Mouse (Mus musculus): ENCODE data around the gene Dhx30. TPM values are rescaled to one million over a fixed set of nuclear protein-coding genes. Genes with fewer than 3 reads are reported as not detected.
"Not testable (repeated sequence)": the region's sequence is repeated elsewhere in the genome, so short reads cannot be mapped to it uniquely, and the experiment has no call there.

The Dhx30 gene
- polyA plus RNA-seq, 1 experiment from 2014 or later, result 40.3 TPM

GRCm38 (mm10) chr9:110093303-110093702, 24.3 kb downstream of the Dhx30 start:
- 75% methylated on average over 4 of the region's 4 CpGs for WGBS (ENCODE audit: insufficient replicate concordance)
- Histone ChIP-seq H3K9me3 (replicated peaks) (no peaks in the 10 kb centered on the region), H3K27ac (no peak overlapping the region), H3K4me1 (replicated peaks) (no peaks in the 10 kb centered on the region), H3K36me3 (peaks cover 93% of the 10 kb centered on the region), H3K27me3 (no peaks in the 10 kb centered on the region), H3K9ac (no peak overlapping the region), H3K4me3 (replicated peaks) (no peak overlapping the region), H3K4me2 (no peak overlapping the region)
- no peak for ATAC-seq (ENCODE audit: low read depth)
- no peak for DNase-seq

- Histone ChIP-seq H3K27ac (no peak overlapping the region), H3K27me3 (no peaks in the 10 kb centered on the region), H3K9ac (no peak overlapping the region), H3K4me2 (no peak overlapping the region), H3K36me3 (peaks cover 87% of the 10 kb centered on the region), H3K4me3 (replicated peaks) (no peak overlapping the region), H3K9me3 (replicated peaks) (no peaks in the 10 kb centered on the region), H3K4me1 (replicated peaks) (no peaks in the 10 kb centered on the region)
- no peak for DNase-seq
- WGBS (ENCODE audit: insufficient replicate concordance), result 87% methylated on average over 8 of the region's 8 CpGs
- ATAC-seq (ENCODE audit: low read depth), result no peak
Observed at GRCm38 (mm10) chr9:110085693-110086092, 31.9 kb downstream of the Dhx30 start.

- H3K9ac ChIP-seq, result no peak overlapping the region
- H3K4me1 ChIP-seq (replicated peaks), result no peaks in the 10 kb centered on the region
- H3K27ac ChIP-seq, result no peak overlapping the region
- 86% methylated on average over 25 of the region's 25 CpGs for WGBS (ENCODE audit: insufficient replicate concordance)
- no peaks in the 10 kb centered on the region for H3K9me3 ChIP-seq (replicated peaks)
- H3K4me2 ChIP-seq, result no peak overlapping the region
- peak; percentile 22; the same call in 1 of the 2 replicates for ATAC-seq (ENCODE audit: low read depth)
- H3K36me3 ChIP-seq, result peaks cover 74% of the 10 kb centered on the region
- no peak for DNase-seq
- H3K4me3 ChIP-seq (replicated peaks), result no peak overlapping the region
- no peaks in the 10 kb centered on the region for H3K27me3 ChIP-seq
Observed at GRCm38 (mm10) chr9:110084201-110084964, 33.2 kb downstream of the Dhx30 start.

GRCm38 (mm10) chr9:110081066-110081465, 36.6 kb downstream of the Dhx30 start:
- 71% methylated on average over 3 of the region's 3 CpGs for WGBS (ENCODE audit: insufficient replicate concordance)
- ATAC-seq (ENCODE audit: low read depth), result no peak
- H3K36me3 ChIP-seq, result peaks cover 45% of the 10 kb centered on the region

GRCm38 (mm10) chr9:110076468-110076867, 41.2 kb downstream of the Dhx30 start:
- H3K4me2 ChIP-seq; DNase-seq; H3K4me3 ChIP-seq (replicated peaks); H3K27me3 ChIP-seq; H3K9me3 ChIP-seq (replicated peaks); H3K4me1 ChIP-seq (replicated peaks); ATAC-seq (ENCODE audit: low read depth); H3K27ac ChIP-seq; H3K9ac ChIP-seq: not testable (repeated sequence)
- WGBS (ENCODE audit: insufficient replicate concordance), result 48% methylated on average over 7 of the region's 7 CpGs
- H3K36me3 ChIP-seq, result peaks cover 14% of the 10 kb centered on the region

More at GRCm38 (mm10) chr9:110081066-110081465, 36.6 kb downstream of the Dhx30 start:
- DNase-seq, result no peak
- Histone ChIP-seq H3K9me3 (replicated peaks) (no peaks in the 10 kb centered on the region), H3K4me1 (replicated peaks) (no peaks in the 10 kb centered on the region), H3K4me3 (replicated peaks) (no peak overlapping the region), H3K9ac (no peak overlapping the region), H3K27ac (no peak overlapping the region), H3K4me2 (no peak overlapping the region), H3K27me3 (no peaks in the 10 kb centered on the region)

GRCm38 (mm10) chr9:110071843-110072242, 45.8 kb downstream of the Dhx30 start:
- 3% methylated on average over 1 of the region's 1 CpGs for WGBS (ENCODE audit: insufficient replicate concordance)
- no peaks in the 10 kb centered on the region for H3K9me3 ChIP-seq (replicated peaks)
- H3K36me3 ChIP-seq, result peaks cover 12% of the 10 kb centered on the region
- ATAC-seq (ENCODE audit: low read depth) (no peak), DNase-seq (peak; percentile 46)
- no peak overlapping the region for H3K4me2 ChIP-seq
- no peak overlapping the region for H3K4me3 ChIP-seq (replicated peaks)
- no peak overlapping the region for H3K9ac ChIP-seq
- H3K27me3 ChIP-seq, result no peaks in the 10 kb centered on the region
- H3K4me1 ChIP-seq (replicated peaks), result no peaks in the 10 kb centered on the region
- no peak overlapping the region for H3K27ac ChIP-seq

GRCm38 (mm10) chr9:110071011-110071410, 46.6 kb downstream of the Dhx30 start:
- H3K27ac ChIP-seq, result no peak overlapping the region
- DNase-seq, result no peak
- H3K4me3 ChIP-seq (replicated peaks), result no peak overlapping the region
- no peak overlapping the region for H3K9ac ChIP-seq
- H3K9me3 ChIP-seq (replicated peaks), result no peaks in the 10 kb centered on the region
- no peak overlapping the region for H3K4me2 ChIP-seq
- no peaks in the 10 kb centered on the region for H3K27me3 ChIP-seq
- 68% methylated on average over 4 of the region's 4 CpGs for WGBS (ENCODE audit: insufficient replicate concordance)
- H3K36me3 ChIP-seq, result peaks cover 12% of the 10 kb centered on the region
- H3K4me1 ChIP-seq (replicated peaks), result no peaks in the 10 kb centered on the region
- ATAC-seq (ENCODE audit: low read depth), result no peak

- H3K9me3 ChIP-seq (replicated peaks), result no peaks in the 10 kb centered on the region
- no peaks in the 10 kb centered on the region for H3K4me1 ChIP-seq (replicated peaks)
- WGBS (ENCODE audit: insufficient replicate concordance), result 77% methylated on average over 9 of the region's 9 CpGs
- peaks cover 12% of the 10 kb centered on the region for H3K36me3 ChIP-seq
- H3K9ac ChIP-seq, result no peak overlapping the region
- H3K27me3 ChIP-seq, result no peaks in the 10 kb centered on the region
- H3K4me3 ChIP-seq (replicated peaks), result no peak overlapping the region
- H3K4me2 ChIP-seq, result no peak overlapping the region
- no peak overlapping the region for H3K27ac ChIP-seq
- DNase-seq (no peak), ATAC-seq (ENCODE audit: low read depth) (no peak)
Observed at GRCm38 (mm10) chr9:110070358-110070757, 47.3 kb downstream of the Dhx30 start.

GRCm38 (mm10) chr9:110068745-110069144, 48.9 kb downstream of the Dhx30 start:
- ATAC-seq (ENCODE audit: low read depth) (no peak), DNase-seq (no peak)
- Histone ChIP-seq H3K27me3 (no peaks in the 10 kb centered on the region), H3K4me3 (replicated peaks) (no peak overlapping the region), H3K4me2 (no peak overlapping the region), H3K9me3 (replicated peaks) (no peaks in the 10 kb centered on the region), H3K4me1 (replicated peaks) (no peaks in the 10 kb centered on the region), H3K27ac (no peak overlapping the region), H3K9ac (no peak overlapping the region), H3K36me3 (peaks cover 12% of the 10 kb centered on the region)
- WGBS (ENCODE audit: insufficient replicate concordance), result 78% methylated on average over 6 of the region's 6 CpGs

- no peak for DNase-seq
- no peaks in the 10 kb centered on the region for H3K4me1 ChIP-seq (replicated peaks)
- ATAC-seq (ENCODE audit: low read depth), result no peak
- no peaks in the 10 kb centered on the region for H3K27me3 ChIP-seq
- H3K4me2 ChIP-seq, result no peak overlapping the region
- no peak overlapping the region for H3K27ac ChIP-seq
- H3K36me3 ChIP-seq, result peaks cover 9% of the 10 kb centered on the region
- no peak overlapping the region for H3K4me3 ChIP-seq (replicated peaks)
- no peaks in the 10 kb centered on the region for H3K9me3 ChIP-seq (replicated peaks)
- no peak overlapping the region for H3K9ac ChIP-seq
Observed at GRCm38 (mm10) chr9:110064641-110065040, 53.0 kb downstream of the Dhx30 start.

GRCm38 (mm10) chr9:110062861-110063260, 54.8 kb downstream of the Dhx30 start:
- DNase-seq (no peak), ATAC-seq (ENCODE audit: low read depth) (no peak)
- Histone ChIP-seq H3K4me3 (replicated peaks) (no peak overlapping the region), H3K4me2 (no peak overlapping the region), H3K4me1 (replicated peaks) (no peaks in the 10 kb centered on the region), H3K9ac (no peak overlapping the region), H3K36me3 (0 out of 2 replicates have a peak, but pooled peaks cover 3% of the 10 kb centered on the region), H3K27ac (no peak overlapping the region), H3K27me3 (no peaks in the 10 kb centered on the region), H3K9me3 (replicated peaks) (no peaks in the 10 kb centered on the region)
- WGBS (ENCODE audit: insufficient replicate concordance), result 74% methylated on average over 6 of the region's 6 CpGs

GRCm38 (mm10) chr9:110062405-110062804, 55.2 kb downstream of the Dhx30 start:
- DNase-seq (no peak), ATAC-seq (ENCODE audit: low read depth) (no peak)
- no peak overlapping the region for H3K4me2 ChIP-seq
- H3K9me3 ChIP-seq (replicated peaks), result no peaks in the 10 kb centered on the region
- H3K27ac ChIP-seq, result no peak overlapping the region
- H3K27me3 ChIP-seq, result no peaks in the 10 kb centered on the region
- H3K4me3 ChIP-seq (replicated peaks), result no peak overlapping the region
- no peak overlapping the region for H3K9ac ChIP-seq
- 69% methylated on average over 7 of the region's 7 CpGs for WGBS (ENCODE audit: insufficient replicate concordance)
- H3K36me3 ChIP-seq, result 0 out of 2 replicates have a peak, but pooled peaks cover under 1% of the 10 kb centered on the region
- H3K4me1 ChIP-seq (replicated peaks), result no peaks in the 10 kb centered on the region

Measured in liver, embryonic 13.5 days (tissue).